Mouse (Mus musculus) left cerebral cortex, postnatal 14 days (tissue): ENCODE measurements around the gene Bfsp1. TPM values are rescaled to one million over a fixed set of nuclear protein-coding genes. Genes with fewer than 3 reads are reported as not detected.

Experiments
- DNase-seq, 2 experiments: peaks; one replicate each; pipeline ENCODE4 v3.0.0; 2021 to 2022; ENCODE audit warnings: low spot score in 2 of 2, mixed read lengths in 1 of 2
- intact Hi-C: fragments of 180-260 bp; cut with DNase I; formaldehyde crosslinking; loops from one replicate; pipeline ENCODE4 v1.15.1; 2025
- long read RNA-seq, 2 experiments: library from polyadenylated mRNA; stranded (forward); transcript quantifications; one replicate each; pipeline ENCODE4 v2.0.0; 2021
- total RNA-seq, 2 experiments: library from RNA; stranded (reverse); gene quantifications; 2 replicates each; pipeline ENCODE4 v1.2.3; 2021

Bfsp1 gene
- 1 to 10 TPM; 1.4 to 1.8 TPM for total RNA-seq
- long read RNA-seq, experiment 1, partial matches to known transcripts = 0 of 2 reads
- long read RNA-seq, experiment 1, other reads (novel, unspliced or antisense) = 0 of 2 reads
- long read RNA-seq, experiment 2, partial matches to known transcripts = 1 of 2 reads
- long read RNA-seq, experiment 2, other reads (novel, unspliced or antisense) = 0 of 2 reads

DNA sequence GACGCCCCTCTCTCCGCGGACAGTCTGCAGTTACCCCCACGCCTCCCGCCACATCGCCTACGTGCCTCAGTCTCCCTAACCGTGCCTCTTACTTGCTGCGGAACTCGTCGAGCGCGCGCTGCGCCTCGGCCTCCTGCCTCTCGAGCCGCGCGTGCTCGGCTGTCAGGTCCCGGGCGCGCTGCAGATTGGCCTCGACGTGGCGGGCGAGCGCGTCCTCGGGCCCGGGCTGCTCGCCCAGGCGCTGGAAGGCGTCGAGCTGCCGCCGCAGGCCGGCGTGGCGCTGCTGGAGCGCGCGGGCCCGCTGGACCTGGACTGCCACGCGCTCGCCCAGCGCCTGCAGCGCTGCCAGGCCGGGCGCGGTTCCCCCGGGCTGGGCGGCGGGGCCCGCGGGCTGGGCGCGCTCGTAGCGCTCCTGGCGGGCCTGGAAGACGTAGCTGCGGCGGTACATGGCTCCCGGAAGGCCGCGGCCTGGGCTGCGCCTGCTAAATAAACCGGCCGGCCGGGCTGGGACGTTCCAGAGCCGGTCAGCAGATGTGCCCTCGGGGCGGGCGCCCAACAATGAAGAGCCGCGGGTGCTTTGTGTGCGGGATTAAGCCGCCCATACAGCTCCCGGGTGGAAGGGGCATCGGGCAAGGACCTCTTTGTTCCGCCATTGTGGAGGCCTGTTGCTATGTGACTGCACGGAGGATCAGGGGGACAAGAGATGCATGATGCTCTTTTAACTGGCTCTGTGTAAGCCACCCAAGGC is at the start of gene Bfsp1:
Bfsp1 (minus strand) TSS at position 690 of the 748 bp plus-strand sequence.
- intact Hi-C loops = loop anchor here (10.0 kb wide), 1 partner anchor 422 kb away; no protein-coding TSS in a partner anchor
- peak; percentile 15 to 31 for DNase-seq

DNA sequence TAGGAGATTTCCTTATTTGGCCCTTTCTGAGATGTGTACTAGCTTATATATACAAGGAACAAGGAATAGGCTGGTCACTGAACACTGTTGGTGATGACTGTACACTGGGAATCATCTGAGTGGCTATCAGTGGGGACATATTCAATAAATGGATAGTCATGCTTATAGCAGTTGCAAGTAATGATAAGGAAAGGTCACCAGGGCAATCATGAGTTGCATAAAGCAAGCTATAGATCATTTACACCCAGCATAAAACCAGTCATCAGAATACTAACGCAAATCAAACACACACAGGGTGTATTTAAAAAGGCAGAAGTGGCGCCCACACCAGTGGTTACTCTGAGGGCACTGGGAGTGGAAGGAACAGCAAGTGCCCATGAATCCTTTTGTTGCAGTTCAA is 49.2 kb upstream of the Bfsp1 start:
- intact Hi-C loops = no loop called here
- no peak for DNase-seq

DNA sequence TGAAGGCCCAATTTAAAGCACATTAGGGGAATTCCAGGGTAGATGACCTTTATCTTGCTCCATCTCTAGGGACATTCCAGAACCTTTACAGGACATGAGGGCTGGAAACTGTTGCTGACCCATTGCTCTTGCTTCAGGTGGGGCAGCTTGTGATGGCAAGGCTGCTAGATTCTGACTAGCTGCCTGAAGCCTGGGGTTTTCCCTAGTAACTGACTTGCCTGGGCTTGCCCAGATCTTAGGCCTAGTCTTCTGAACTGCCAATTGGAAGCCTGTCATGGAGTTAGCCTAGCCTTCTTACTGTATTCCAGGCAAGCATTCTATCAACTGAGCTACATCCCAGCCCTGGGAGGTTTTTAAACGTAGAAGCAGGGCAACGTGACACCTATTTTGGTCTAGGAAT is 46.3 kb upstream of the Bfsp1 start:
- no peak for DNase-seq
- intact Hi-C loops = no loop called here

DNA sequence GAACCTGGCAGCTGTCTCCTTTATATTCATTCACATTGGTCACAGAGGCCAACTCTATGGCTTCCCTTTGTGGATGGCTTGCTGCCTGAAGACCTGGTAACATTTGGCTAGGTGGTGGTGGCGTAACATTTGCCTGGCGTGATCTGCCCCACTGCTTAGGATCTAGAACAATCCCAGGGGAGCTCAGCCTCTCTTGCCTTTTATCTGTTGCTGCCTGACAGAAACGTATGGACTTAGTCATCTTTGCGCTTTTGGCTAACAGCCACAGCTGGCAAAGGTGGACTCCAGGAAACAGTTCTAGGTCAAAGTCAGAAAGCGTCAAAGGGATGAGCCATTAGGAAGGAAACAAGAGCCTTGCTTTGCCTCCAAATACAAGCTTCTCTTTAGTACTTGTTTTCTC is 41.9 kb upstream of the Bfsp1 start:
- intact Hi-C loops = no loop called here
- DNase-seq = no peak

DNA sequence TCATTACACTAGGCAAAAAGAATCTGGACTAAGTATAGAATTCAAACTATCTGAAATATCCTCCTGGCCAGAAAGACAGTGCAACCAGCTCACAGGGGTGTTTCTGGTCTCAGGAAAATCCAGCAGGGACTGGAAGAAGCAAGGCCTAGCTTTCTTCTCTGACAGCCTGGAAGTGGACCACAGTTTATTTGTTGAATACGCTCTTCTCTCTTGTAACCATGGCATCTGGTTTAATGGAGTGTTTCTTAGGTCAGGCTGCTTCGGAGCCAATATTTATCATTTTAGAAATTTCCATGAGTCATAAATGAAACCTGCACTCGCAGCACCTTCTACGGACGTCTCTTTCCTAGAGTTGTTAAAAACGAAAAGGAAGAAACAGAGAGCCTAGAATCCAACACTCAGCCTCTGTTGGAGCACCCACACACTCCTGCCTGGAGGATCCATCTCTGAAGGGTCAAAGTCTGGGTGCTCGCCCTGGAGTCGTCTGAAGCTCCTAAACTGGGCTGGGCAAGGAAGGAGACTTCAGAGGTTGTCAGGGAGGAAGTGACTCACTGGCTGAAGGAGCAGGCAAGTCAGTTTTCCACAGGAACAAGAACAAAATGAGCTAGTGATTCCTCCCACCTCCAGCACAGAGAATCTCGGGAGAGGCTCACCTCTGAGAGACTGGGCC is 40.5 kb upstream of the Bfsp1 start:
- intact Hi-C loops = no loop called here
- DNase-seq = no peak

DNA sequence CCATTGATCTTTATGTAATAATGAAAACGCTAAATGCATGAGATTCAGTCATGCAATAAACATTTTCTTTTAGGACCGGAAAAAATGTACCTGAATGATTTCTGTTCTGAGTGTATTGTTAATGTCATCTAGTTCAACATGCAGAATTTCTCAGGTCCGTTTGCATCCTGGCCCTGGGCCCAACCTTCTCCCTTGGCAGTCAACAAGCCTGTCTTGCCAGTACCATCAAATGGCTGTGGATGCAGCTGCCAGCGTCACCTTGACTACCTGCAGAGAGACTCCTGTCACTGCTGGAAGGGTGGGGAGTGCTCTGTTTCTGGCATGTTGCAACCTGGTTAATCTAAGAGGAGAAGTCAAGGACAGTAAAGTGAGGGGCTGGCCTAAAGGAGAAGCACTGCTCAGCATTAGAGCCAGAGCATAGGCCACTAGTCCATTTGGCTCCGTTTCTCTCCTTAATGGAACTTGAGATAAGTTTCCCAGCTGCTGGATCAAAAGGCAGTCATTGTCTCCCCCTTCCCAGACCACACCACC is 37.9 kb upstream of the Bfsp1 start:
- DNase-seq = no peak
- intact Hi-C loops = no loop called here

DNA sequence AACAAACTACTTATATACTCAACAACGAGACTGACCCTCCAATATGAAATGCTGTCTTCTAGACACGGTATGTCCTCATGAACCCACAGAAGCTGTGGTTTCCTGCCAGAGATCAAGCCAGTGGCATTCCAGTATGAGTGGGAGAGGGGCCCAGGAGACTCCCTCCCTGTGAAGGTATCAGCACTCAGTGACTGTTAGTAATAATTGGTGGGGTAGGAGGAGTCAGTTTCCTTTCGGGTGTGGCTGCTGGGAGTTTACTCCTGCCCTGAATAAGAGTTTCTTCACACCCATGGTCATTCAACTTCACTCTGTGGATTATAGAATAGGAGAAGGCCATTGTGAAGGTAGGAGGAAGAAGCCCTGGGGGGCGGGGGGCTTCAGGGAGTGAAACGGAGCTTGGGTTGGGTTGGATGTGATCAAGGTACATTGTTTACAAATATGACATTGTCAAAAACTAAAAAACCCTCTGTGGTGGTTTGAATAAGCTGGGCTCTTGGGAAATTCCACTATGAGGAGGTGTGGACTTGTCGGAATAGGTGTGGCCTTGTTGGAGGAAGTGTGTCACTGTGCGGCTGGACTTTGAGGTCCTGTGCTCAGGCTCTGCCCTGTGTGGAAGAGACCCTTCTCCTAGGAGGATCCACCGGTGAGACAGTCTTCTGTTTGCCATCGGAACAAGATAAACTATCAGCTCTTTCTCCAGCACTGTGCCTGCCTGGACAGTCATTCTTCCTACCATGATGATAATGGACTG is 36.7 kb upstream of the Bfsp1 start:
- DNase-seq = no peak
- intact Hi-C loops = no loop called here

DNA sequence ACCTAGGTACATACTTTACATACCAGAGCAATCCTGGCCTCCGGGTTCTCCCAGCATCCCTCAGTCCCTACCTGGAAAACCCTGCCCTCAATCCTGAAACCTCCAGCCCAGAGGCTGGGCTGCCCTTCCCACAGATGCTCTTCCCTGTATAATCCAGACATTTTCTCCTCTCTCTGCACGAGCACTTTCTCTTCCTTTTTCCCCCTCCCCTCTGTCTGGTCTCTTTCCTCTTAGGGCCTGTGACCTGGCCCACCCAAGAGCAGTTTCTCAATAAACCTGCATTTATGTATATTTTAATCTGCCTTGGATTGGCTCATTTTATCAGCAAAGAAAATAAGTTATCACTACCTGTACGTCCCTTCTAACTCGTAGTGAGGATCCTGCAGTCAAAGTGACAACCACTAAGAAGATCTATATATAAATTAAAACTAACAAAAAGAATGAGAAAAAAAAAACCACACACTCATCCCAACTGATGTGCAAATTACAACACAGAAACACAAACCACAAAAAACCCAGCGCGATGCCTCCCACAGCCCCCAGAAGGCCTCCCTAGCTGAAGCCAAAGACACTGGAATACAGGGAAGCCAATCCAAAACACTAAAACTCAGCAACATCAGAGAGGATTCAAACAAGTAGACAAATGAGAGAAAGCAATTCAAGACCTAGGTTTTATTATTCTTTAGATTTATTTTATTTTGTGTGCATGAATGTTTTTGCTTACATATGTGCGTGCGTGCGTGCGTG is 28.5 kb upstream of the Bfsp1 start:
- no peak for DNase-seq
- intact Hi-C loops = no loop called here

DNA sequence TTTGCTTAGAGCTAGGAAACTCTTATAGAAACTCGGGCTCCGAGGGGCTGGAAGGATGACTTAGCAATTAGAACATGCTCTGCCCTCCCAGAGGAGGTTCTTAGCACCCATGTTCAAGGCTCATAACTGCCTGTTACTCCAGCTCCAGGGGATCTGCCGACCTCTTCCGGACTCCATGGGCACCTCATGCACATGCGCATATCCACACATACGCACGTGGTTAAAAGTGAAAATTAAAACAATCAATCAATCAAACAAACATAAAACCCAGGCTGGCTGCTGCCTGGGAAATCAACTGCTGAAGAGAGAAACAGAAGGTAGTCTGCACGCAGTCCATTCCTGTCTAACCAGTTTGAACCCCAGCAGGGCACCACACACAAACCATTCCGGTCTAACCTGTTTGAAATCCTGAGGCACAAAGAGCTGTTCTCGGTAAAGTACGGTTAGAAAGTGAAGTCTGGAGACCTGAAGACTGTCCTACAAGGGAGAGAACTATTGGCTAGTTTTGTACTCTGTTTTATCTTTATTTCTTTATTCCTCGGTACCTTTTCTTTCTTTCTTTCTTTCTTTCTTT is 27.0 kb upstream of the Bfsp1 start:
- no peak for DNase-seq
- intact Hi-C loops = no loop called here

DNA sequence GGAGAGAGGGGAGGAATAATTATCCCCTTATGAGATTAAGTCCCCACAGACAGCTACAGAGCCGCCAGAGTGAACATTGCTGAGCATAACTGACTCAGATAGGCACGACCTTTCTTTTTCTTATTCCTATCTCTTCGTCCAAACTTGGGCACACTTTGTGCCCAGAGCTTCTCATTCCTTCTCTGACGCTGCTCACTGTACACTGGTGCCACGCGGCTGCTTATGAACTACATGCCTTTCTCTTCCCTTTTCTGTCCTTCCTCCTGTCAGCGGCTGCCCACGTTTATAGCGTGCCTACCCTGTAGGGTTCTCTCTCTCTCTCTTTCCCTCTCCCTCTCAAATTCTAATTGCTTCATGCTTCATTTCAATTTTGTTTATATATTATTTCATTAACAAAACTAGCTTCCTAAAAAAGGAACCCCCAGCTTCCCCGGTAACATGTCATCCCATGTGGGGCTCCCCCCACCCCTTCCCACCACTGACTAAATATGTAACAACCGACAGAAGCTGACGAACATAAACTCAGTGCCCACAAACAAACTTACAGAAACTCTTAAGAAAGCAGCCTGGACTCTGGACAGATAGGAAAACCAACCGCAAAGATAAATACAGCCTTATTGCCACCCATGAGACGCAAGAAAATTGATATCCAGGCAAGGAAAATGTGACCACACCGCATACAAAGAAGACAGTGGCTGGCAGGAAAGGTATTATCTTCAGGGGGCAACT is 26.3 kb upstream of the Bfsp1 start:
- intact Hi-C loops = no loop called here
- no peak for DNase-seq

DNA sequence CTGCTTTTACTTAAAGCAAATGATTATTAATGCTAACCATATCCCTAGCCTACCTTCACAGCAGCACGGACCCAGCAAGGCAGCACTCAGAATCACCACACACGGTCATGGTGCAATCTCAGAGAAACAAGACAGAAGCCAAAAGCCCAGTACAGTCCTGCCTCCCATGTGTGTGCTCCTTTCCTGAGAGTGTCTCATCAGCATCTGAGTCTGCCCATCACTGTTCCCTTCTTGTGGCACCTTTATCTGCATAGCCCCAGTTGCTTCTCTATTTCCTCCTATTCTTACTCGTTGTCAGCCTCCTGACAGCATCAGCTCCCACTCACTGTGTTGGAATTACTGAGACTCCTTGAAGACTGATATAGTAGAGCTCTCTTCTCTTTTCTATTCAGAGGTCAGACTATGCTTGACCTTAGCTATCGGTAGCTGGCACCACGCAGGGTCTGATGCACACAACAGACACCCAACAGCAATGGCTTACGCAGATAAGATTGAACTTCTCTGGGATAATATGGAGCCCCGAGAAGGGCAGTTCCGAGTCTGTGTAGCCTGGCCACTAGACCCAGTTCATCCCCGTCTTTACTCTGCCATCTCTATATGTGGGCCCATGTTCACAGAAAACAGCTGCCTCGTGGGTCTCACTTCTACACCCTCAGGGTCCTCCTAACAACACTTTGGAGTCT is 19.8 kb upstream of the Bfsp1 start:
- DNase-seq = no peak
- intact Hi-C loops = no loop called here

DNA sequence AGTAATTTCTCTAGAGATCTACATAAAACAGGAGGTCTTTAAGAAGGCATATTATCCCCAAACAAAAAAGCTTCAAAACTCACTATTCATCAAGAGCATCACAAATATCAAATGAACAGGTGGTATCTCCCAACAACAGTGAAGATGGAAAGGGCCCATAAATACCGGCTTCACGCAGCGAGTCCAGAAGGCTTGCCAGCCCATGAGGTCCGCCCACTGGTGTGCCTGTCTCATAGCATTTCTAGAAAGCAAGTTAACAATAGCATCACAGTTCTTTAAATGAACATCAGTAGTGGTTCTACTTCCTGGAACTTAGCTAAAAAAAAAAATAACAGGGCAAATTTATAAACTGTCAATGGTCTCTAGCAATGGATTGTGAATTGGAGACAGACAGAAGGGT is 19.0 kb upstream of the Bfsp1 start:
- DNase-seq = peak; percentile 45 to 73
- intact Hi-C loops = no loop called here

DNA sequence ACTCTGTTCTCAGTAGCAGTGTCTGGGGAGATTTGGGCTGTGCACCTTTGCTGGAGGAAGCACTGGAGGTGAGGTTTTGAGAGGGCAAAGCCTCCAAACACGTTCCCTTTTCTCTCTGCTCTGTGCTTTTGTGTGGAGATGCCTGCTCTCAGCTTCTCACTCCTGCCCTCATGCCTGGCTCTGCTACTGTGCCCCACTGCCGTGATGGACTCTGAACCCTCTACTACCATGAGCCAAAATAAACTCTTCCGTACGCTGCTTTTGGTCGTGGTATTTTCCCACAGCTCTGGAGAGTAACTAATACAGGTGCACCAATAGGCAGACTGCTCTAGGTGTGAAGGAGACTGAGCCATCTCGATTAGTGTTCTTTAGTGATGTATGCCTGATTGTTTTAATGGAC is 16.3 kb upstream of the Bfsp1 start:
- DNase-seq = no peak
- intact Hi-C loops = no loop called here

DNA sequence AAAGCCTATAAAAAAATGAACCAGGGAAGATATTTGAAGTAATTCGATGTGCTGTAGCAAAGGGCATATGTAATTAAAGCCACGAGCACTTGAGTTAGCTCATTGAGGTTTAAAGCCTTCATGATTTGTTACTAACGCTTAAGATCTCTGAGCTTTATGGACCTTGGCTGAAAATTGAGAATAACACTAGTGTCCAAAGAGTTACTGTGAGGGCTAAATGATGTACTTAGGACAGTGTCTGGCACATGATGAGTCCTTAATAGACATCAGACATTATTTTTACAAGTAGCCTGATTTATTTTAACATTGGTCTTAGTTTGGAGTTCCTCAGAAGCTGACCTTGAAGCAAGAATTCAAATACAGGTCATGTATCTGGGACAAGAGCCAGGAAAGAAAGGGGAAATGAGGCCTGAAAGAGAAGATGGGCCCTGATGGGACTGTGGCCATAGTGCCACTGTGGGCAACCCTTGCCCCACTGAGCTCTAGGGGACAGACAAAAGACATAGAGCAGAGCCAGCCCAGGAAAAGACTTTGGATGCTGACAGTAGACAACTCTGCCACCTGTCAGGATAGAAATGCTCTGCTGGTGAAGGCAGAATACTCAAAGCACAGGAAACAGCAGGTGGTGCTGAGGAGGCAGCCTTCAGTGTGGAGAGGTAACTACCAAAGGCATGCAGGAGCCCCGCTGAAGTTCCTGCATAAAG is 14.1 kb upstream of the Bfsp1 start:
- DNase-seq = no peak
- intact Hi-C loops = no loop called here

DNA sequence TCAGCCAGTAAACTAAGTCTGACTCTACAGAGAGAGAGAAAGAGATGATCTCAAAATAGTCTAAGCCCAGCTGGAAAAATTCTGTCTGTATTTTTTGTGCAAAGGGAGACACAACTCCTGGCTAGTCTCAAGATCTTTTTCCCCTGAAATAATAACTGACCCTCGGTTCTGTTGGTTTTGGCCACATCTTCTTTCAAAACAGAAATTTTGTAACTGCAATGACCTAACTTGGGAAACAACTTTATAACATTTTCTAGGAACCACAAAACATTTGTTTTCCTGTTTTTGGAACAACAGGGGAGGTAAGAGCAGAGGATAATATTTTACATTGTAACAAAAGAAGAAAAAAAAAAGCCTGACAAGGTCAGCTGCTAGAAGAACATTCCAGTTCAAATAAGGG is 13.1 kb upstream of the Bfsp1 start:
- intact Hi-C loops = no loop called here
- no peak for DNase-seq

DNA sequence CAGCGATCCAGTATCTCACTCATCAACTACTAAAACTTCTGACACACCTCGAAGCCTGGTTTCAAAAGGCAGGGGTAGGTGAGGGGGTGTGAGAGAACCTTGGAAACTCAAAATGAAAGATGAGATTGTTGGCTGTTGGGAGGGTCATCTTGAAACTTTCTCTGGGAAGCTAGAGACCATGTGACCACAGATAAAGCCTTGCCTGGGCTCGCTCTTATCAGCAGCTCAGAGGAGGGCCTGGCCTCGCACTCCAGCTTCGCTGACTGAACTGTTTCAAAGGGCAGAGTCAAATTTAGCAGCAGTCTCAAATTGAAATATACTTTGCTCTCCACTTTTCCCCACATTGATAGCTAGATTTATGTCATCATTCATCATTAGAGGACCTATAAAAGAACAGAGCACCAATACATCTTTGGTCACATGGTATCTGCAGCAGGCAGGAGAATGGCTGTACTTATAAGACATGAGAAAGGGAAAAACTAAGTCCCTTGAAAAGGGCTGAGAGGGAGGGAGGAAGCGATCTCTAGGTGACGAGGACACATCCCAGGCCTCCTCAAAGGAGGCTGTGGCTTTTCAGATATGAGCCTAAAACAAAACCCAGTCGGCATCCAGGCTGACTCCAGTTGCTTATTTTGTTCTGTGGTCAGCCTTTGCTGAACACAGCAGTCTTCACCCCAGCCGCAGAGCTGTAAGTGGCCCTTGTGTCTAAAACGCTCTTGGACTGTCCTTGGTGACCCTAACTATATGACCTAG is 8.1 kb upstream of the Bfsp1 start:
- intact Hi-C loops = no loop called here
- no peak for DNase-seq
